Mouse (Mus musculus) G1E (cell line): ENCODE measurements around the gene Mpzl3. TPM values are rescaled to one million over a fixed set of nuclear protein-coding genes. Genes with fewer than 3 reads are reported as not detected.

Experiments
- ATAC-seq: 2 replicates; pipeline ENCODE4 v1.8.0; 2016; ENCODE audit warnings: mild to moderate bottlenecking; ENCODE audit not compliant: insufficient number of reproducible peaks, poor library complexity, low FRiP score, severe bottlenecking; ENCODE audit errors: extremely low read depth
- DNase-seq: peaks from one replicate; pipeline ENCODE4 v3.0.0; 2012; ENCODE audit warnings: low spot score
- H3K27me3 ChIP-seq: 2 replicates; pipeline ENCODE4 v1.6.1; 2012; ENCODE audit warnings: mild to moderate bottlenecking, low read length, inconsistent platforms; ENCODE audit not compliant: insufficient read depth
- H3K36me3 ChIP-seq: replicated peaks from 2 replicates; pipeline ENCODE3; 2012; ENCODE audit warnings: mild to moderate bottlenecking, inconsistent platforms
- H3K4me1 ChIP-seq: 2 replicates; pipeline ENCODE4 v1.6.1; 2012; ENCODE audit warnings: low read depth, low read length, inconsistent platforms, mixed read lengths; ENCODE audit not compliant: insufficient read depth
- H3K4me3 ChIP-seq: 2 replicates; pipeline ENCODE4 v1.5.1; 2012; ENCODE audit warnings: low read depth, mild to moderate bottlenecking, inconsistent platforms, low read length, moderate library complexity, mixed read lengths
- H3K9me3 ChIP-seq: replicated peaks from 2 replicates; pipeline ENCODE4 v1.6.1; 2012; ENCODE audit warnings: inconsistent platforms
- CTCF ChIP-seq: IDR thresholded peaks from 2 replicates; pipeline ENCODE4 v1.5.1; 2012; ENCODE audit warnings: low read depth, low read length, inconsistent platforms, mixed read lengths
- GATA1 ChIP-seq: IDR thresholded peaks from 2 replicates; pipeline ENCODE4 v1.6.1; 2012; ENCODE audit warnings: borderline replicate concordance, low read length, inconsistent platforms, mixed read lengths
- GATA2 ChIP-seq: IDR thresholded peaks from 2 replicates; pipeline ENCODE4 v1.6.1; 2012; ENCODE audit warnings: low read depth, low read length, inconsistent platforms, borderline replicate concordance
- POLR2AphosphoS5 ChIP-seq: IDR thresholded peaks from 2 replicates; pipeline ENCODE4 v1.6.1; 2012; ENCODE audit warnings: low read depth, low read length, inconsistent platforms; ENCODE audit not compliant: insufficient replicate concordance
- TAL1 ChIP-seq: conservative IDR thresholded peaks from 2 replicates; pipeline ENCODE4 v1.6.1; 2012; ENCODE audit warnings: low read depth, low read length, inconsistent platforms, mixed read lengths
- polyA plus RNA-seq: library from polyadenylated mRNA; stranded (reverse); fragments of >175 nt; gene quantifications from 2 replicates; pipeline ENCODE4 v1.2.3, GENCODE M21; 2012
- total RNA-seq, 2 experiments: library from RNA; stranded (forward) in 1 of 2; stranded (reverse) in 1 of 2; fragments of 200-1000 nt in 1 of 2; fragments of >200 nt in 1 of 2; fragmentation: Nextera tagmentation in 1 of 2; gene quantifications; 2 replicates each; pipeline ENCODE4 v1.2.3; 2014 to 2017

Mpzl3 gene
- total and polyA plus RNA-seq, 3 experiments = 0.08 to 1.5 (median 1.2) TPM

GRCm38 (mm10) chr9:45014879-45015278, 40.1 kb upstream of the Mpzl3 start:
- H3K36me3 ChIP-seq = no peaks in the 10 kb centered on the region
- no peaks in the 10 kb centered on the region for H3K9me3 ChIP-seq
- H3K4me1 ChIP-seq = no peaks in the 10 kb centered on the region
- H3K27me3 ChIP-seq = peaks cover 11% of the 10 kb centered on the region
- ATAC-seq (no peak), DNase-seq (no peak)
- H3K4me3 ChIP-seq = no peak overlapping the region
- TF ChIP-seq GATA1 = no peak
- TF ChIP-seq GATA2 = no peak
- no peak for TF ChIP-seq CTCF
- TF ChIP-seq TAL1 = no peak
- TF ChIP-seq POLR2AphosphoS5 = no peak

GRCm38 (mm10) chr9:45015841-45016240, 39.1 kb upstream of the Mpzl3 start:
- no peak overlapping the region for H3K4me3 ChIP-seq
- no peaks in the 10 kb centered on the region for H3K9me3 ChIP-seq
- H3K4me1 ChIP-seq = no peaks in the 10 kb centered on the region
- peaks cover 11% of the 10 kb centered on the region for H3K27me3 ChIP-seq
- DNase-seq (no peak), ATAC-seq (no peak)
- TF ChIP-seq CTCF (no peak), POLR2AphosphoS5 (no peak), TAL1 (no peak), GATA1 (no peak), GATA2 (no peak)
- H3K36me3 ChIP-seq = no peaks in the 10 kb centered on the region

- H3K4me1 ChIP-seq = no peaks in the 10 kb centered on the region
- 0 out of 2 replicates have a peak, but pooled peaks cover 4% of the 10 kb centered on the region for H3K27me3 ChIP-seq
- no peaks in the 10 kb centered on the region for H3K9me3 ChIP-seq
- ATAC-seq (no peak), DNase-seq (no peak)
- no peaks in the 10 kb centered on the region for H3K36me3 ChIP-seq
- H3K4me3 ChIP-seq = no peak overlapping the region
- TF ChIP-seq GATA2 (no peak), POLR2AphosphoS5 (no peak), CTCF (no peak), GATA1 (no peak), TAL1 (no peak)
Observed at GRCm38 (mm10) chr9:45018031-45018430, 37.0 kb upstream of the Mpzl3 start.

GRCm38 (mm10) chr9:45022800-45023199, 32.2 kb upstream of the Mpzl3 start:
- Histone ChIP-seq H3K27me3 (peaks cover 25% of the 10 kb centered on the region), H3K36me3 (no peaks in the 10 kb centered on the region), H3K4me1 (no peaks in the 10 kb centered on the region), H3K4me3 (no peak overlapping the region), H3K9me3 (no peaks in the 10 kb centered on the region)
- TF ChIP-seq POLR2AphosphoS5 = no peak
- TF ChIP-seq CTCF = peak; percentile 72
- TF ChIP-seq TAL1 = no peak
- no peak for TF ChIP-seq GATA2
- TF ChIP-seq GATA1 = no peak
- no peak for ATAC-seq
- peak; percentile 38 for DNase-seq

- Histone ChIP-seq H3K9me3 (no peaks in the 10 kb centered on the region), H3K4me3 (no peak overlapping the region), H3K36me3 (no peaks in the 10 kb centered on the region), H3K4me1 (no peaks in the 10 kb centered on the region), H3K27me3 (peaks cover 32% of the 10 kb centered on the region)
- no peak for DNase-seq
- no peak for ATAC-seq
- no peak for TF ChIP-seq GATA1
- TF ChIP-seq GATA2 = no peak
- TF ChIP-seq TAL1 = no peak
- no peak for TF ChIP-seq CTCF
- no peak for TF ChIP-seq POLR2AphosphoS5
Observed at GRCm38 (mm10) chr9:45023638-45024037, 31.3 kb upstream of the Mpzl3 start.

- TF ChIP-seq TAL1 = no peak
- no peak for TF ChIP-seq GATA1
- no peak for TF ChIP-seq CTCF
- TF ChIP-seq GATA2 = no peak
- no peak for TF ChIP-seq POLR2AphosphoS5
- ATAC-seq = no peak
- Histone ChIP-seq H3K4me1 (no peaks in the 10 kb centered on the region), H3K27me3 (peaks cover 36% of the 10 kb centered on the region), H3K36me3 (no peaks in the 10 kb centered on the region), H3K4me3 (no peak overlapping the region), H3K9me3 (no peaks in the 10 kb centered on the region)
- no peak for DNase-seq
Observed at GRCm38 (mm10) chr9:45024187-45024586, 30.8 kb upstream of the Mpzl3 start.
